Mouse (Mus musculus) kidney, postnatal 0 days (tissue): ENCODE results near the gene Rftn1. TPM values are rescaled to one million over a fixed set of nuclear protein-coding genes. Genes with fewer than 3 reads are reported as not detected.

Source experiments
- ATAC-seq: fragments of 200-750 bp; cut with Nextera tagmentation; replicated peaks from 2 replicates; pipeline ENCODE4 v1.8.0; 2017; ENCODE audit warnings: low read depth, moderate number of reproducible peaks, moderate TSS enrichment, moderate library complexity; ENCODE audit not compliant: low FRiP score
- DNase-seq: peaks from one replicate; pipeline ENCODE4 v3.0.0-alpha.2; 2016; ENCODE audit warnings: low spot score
- H3K27ac ChIP-seq: fragments of 300-500 bp; sonication (generic); 2 replicates; pipeline ENCODE4 v1.5.1; 2014; ENCODE audit warnings: mild to moderate bottlenecking
- H3K27me3 ChIP-seq: fragments of 300-500 bp; sonication (generic); 2 replicates; pipeline ENCODE4 v1.6.1; 2014; ENCODE audit warnings: low read length, mixed read lengths; ENCODE audit not compliant: insufficient read depth
- H3K36me3 ChIP-seq: fragments of 300-500 bp; sonication (generic); 2 replicates; pipeline ENCODE4 v1.6.1; 2014; ENCODE audit warnings: low read length, mixed read lengths; ENCODE audit not compliant: insufficient read depth
- H3K4me1 ChIP-seq: fragments of 300-500 bp; sonication (generic); replicated peaks from 2 replicates; pipeline ENCODE4 v1.6.1; 2014; ENCODE audit warnings: antibody characterized with exemption, low read length, mixed read lengths; ENCODE audit not compliant: insufficient read depth
- H3K4me2 ChIP-seq: fragments of 300-500 bp; sonication (generic); 2 replicates; pipeline ENCODE4 v1.6.1; 2014; ENCODE audit warnings: mild to moderate bottlenecking, low read length, moderate library complexity, mixed read lengths
- H3K4me3 ChIP-seq: fragments of 300-500 bp; sonication (generic); replicated peaks from 2 replicates; pipeline ENCODE4 v1.5.1; 2014; ENCODE audit warnings: low read depth, low read length
- H3K9ac ChIP-seq: fragments of 300-500 bp; sonication (generic); 2 replicates; pipeline ENCODE4 v1.6.1; 2014; ENCODE audit warnings: low read depth, low read length
- H3K9me3 ChIP-seq: fragments of 300-500 bp; sonication (generic); replicated peaks from 2 replicates; pipeline ENCODE4 v1.6.1; 2016; ENCODE audit warnings: low read length, inconsistent platforms, mixed read lengths
- CTCF ChIP-seq: IDR thresholded peaks from 2 replicates; pipeline ENCODE4 v1.5.1; 2016; ENCODE audit warnings: antibody characterized with exemption, low read depth, mild to moderate bottlenecking, moderate library complexity
- WGBS: fragments of 180-500 bp; shearing (Covaris S2); extraction: QIAGEN DNeasy Blood & Tissue Kit; methylation state at CpG from one replicate; pipeline ENCODE4 v1.1.7; 2014; 5-methylcytosine and 5-hydroxymethylcytosine counted together
- polyA plus RNA-seq: library from polyadenylated mRNA; unstranded; fragments of >200 nt; fragmentation: Nextera tagmentation; extraction: Ambion mirVana; gene quantifications from 2 replicates; pipeline ENCODE4 v1.2.1, GENCODE M21; 2015

Gene Rftn1
- 11.8 and 13.8 TPM in 2 replicates for polyA plus RNA-seq

DNA sequence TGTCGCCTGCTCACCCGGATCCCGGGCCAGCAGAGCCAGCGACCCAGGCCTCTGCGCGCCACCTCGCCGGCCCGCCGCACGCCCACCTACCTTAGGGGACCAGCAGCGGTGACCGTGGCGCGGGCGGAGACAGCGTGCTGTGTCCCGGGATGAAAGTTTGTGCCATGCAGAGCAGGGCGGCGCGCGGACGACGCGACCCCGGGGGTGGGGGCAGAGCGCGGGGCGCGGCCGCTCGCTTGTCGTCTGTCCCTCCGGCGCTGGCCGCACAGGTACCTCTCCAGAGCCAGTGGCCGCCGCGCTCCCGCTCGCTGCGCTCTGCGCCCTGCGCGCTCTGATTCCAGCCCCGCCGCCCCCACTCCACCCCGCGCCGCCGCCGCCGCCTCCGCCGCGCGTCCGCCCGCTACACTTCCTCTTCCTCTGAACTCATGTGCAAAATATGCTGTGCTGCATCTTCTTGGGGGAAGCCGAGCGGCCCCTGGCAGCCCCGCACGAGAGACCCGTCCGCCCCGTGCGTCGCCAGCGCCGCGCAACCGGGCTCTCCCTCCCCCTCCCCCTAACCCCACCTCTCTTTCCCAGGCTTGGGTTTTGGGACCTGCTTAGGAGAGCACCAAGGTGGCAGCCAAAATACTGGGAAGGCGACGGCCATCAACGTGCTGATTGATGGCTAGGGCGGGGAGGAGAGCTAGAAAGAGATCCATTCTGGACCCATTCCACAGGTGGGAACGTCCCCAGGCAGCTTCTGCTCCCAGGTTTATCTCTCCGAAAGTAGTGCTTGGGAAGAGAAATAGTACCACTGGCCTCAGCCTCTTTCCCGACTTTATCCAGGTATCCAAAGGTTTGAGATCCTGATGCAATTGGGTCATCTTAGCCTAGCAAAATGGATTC, at the start of gene Rftn1:
Gene Rftn1 (minus strand): TSS at position 544 of the 885 bp plus-strand sequence.
- under 1% methylated on average over 78 of the region's 79 CpGs for WGBS
- Histone ChIP-seq H3K9me3 (no peaks in the 10 kb centered on the region), H3K36me3 (no peaks in the 10 kb centered on the region), H3K27ac (no peak within 1 kb of the TSS), H3K4me1 (0 out of 2 replicates have a peak, but pooled peaks cover 5% of the 10 kb centered on the region), H3K4me3 (peak within 1 kb of the TSS; percentile 70), H3K27me3 (peaks cover 9% of the 10 kb centered on the region; the same call in 1 of the 2 replicates), H3K4me2 (peak within 1 kb of the TSS; percentile 97), H3K9ac (peak within 1 kb of the TSS; percentile 67)
- no peak for TF ChIP-seq CTCF
- DNase-seq, result peak; percentile 60
- peak; percentile 47 for ATAC-seq

DNA sequence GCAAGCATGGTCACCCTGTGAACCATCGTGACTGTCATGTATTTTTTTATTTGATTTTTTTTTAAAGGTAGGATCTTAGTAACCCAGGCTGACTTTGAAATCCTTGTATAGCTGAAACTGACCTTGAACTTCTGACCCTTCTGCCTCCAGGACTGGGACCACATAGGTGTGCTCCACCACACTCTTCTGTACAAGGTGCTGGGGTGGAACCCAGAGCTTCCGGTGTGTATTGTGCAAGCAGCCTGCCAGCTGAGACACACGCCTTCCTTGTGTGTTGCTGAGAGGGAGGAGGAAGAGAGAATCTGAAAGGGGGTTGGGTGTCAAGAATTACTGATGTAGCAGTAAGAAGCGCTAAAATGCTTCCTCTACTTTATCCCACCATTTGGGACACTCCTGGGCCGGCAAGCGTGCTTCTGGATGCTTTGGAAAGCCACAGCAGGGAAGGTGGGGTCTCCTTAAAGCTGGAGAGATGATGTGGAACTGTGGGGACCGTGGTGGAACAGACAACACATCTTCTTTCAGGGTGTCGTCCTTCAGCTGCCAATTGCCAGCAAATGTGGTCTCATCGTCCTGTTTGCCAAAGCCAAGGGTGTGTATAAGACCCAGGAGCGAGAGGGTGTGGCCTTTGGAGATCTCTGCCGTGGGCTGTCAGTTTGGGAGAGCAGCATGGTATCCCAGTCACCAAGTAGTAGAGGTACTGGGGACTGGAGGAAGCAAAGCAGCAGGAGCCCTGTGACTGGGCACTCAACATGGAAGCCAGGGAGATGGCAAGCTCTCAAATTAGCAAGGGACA, 47.5 kb upstream of the Rftn1 start:
- Histone ChIP-seq H3K9me3 (no peaks in the 10 kb centered on the region), H3K36me3 (no peaks in the 10 kb centered on the region), H3K9ac (no peak overlapping the region), H3K27ac (no peak overlapping the region), H3K27me3 (no peaks in the 10 kb centered on the region), H3K4me1 (no peaks in the 10 kb centered on the region), H3K4me3 (no peak overlapping the region), H3K4me2 (no peak overlapping the region)
- TF ChIP-seq CTCF, result no peak
- ATAC-seq, result peak; percentile 54; the same call in 1 of the 2 replicates
- 60% methylated on average over 11 of the region's 11 CpGs for WGBS
- no peak for DNase-seq

DNA sequence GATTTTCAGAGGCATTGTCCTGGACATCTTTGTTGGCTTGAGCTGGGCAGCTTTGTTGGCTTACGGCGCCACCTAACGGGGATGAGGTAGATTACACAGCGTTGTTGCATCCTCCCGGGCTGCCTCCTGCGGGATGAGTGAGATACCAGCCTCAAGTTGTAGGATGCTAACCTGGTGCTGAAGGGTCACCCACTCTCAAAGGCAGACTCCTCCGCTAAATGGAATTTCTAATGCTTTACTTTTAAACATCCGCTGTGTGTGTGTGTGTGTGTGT, 46.9 kb upstream of the Rftn1 start:
- Histone ChIP-seq H3K4me1 (no peaks in the 10 kb centered on the region), H3K27me3 (no peaks in the 10 kb centered on the region), H3K9me3 (no peaks in the 10 kb centered on the region), H3K27ac (no peak overlapping the region), H3K4me3 (no peak overlapping the region), H3K36me3 (no peaks in the 10 kb centered on the region), H3K9ac (no peak overlapping the region), H3K4me2 (no peak overlapping the region)
- ATAC-seq (peak; percentile 43; the same call in 1 of the 2 replicates), DNase-seq (peak; percentile 90)
- WGBS, result 6% methylated on average over 8 of the region's 8 CpGs
- peak; percentile 98 for TF ChIP-seq CTCF

DNA sequence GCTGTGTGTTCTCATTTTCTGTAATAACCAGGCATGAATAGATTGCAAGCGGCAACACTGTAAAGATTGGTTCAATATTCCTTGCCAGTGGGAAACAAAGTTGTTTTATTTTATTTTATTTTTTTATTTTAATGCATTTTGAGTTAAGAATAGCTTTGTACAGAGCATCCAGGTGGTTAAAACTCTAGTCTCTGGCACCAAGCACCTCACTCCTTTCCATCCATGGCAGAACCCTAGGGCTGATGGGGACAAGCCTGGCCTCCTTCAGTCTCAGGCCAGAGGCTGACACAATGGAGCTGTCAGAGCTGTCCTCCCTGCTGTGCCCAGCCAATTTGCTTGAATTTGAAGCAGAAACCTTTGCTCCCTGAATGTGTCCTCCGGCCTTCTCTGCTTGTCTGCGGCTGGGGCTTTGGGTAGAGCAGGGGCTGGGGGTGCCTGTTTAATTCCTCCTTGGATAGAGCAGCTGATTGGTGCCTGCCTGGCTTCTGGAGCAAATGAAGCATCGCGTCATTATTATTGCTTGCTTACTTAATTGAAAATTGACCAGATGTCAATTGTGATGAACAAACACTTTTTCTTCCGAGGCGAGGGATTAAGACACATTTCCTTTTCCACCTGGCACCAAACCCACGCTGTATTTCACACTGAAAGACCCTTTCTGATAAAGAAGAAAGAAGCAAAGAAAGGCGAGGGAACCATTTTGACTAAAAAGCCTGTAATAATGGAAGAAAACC, 46.4 kb upstream of the Rftn1 start:
- H3K4me1 ChIP-seq, result no peaks in the 10 kb centered on the region
- H3K9ac ChIP-seq, result no peak overlapping the region
- no peaks in the 10 kb centered on the region for H3K9me3 ChIP-seq
- H3K27me3 ChIP-seq, result no peaks in the 10 kb centered on the region
- no peak overlapping the region for H3K27ac ChIP-seq
- 56% methylated on average over 9 of the region's 9 CpGs for WGBS
- TF ChIP-seq CTCF, result no peak
- DNase-seq (no peak), ATAC-seq (no peak)
- no peak overlapping the region for H3K4me3 ChIP-seq
- H3K4me2 ChIP-seq, result no peak overlapping the region
- no peaks in the 10 kb centered on the region for H3K36me3 ChIP-seq

DNA sequence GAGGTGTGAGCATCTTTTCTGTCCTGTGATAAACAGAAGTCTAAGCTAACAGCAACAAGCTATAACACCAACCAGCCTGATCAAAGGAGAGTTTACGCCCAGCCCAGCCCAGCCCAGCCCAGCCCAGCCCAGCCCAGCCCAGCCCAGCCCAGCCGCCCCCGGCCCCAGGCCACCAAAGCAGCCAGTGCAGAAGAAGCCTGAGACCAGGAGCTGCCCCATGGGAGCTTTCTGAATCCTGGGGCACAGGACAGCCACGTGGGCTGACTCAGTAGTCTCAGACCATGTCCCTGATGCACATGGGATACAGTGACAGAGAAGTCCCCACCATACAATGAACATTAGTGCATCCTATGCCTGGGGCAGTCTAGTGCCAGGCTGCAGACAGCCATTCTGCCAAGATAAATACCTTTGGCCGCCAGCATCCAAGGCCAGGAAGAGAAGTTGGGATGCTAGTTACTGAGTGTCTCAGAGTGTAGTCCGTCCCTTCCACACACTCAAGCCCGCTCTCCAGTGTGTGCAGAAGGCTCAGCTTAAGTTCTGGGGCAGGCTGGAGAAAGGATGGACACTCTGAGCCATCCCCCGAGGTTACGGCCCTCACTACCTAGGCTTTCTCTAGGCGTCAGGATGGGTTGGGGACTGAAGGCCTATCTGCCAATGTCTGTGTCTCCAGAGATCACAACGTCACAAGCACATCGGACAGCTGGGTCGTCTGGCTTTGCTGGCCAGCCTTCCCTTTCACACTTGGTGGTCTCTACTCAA, 45.6 kb upstream of the Rftn1 start:
- H3K27ac ChIP-seq, result no peak overlapping the region
- no peaks in the 10 kb centered on the region for H3K4me1 ChIP-seq
- H3K9ac ChIP-seq, result no peak overlapping the region
- H3K4me2 ChIP-seq, result no peak overlapping the region
- H3K9me3 ChIP-seq, result no peaks in the 10 kb centered on the region
- TF ChIP-seq CTCF, result no peak
- DNase-seq, result no peak
- WGBS, result 49% methylated on average over 13 of the region's 13 CpGs
- no peaks in the 10 kb centered on the region for H3K36me3 ChIP-seq
- H3K27me3 ChIP-seq, result no peaks in the 10 kb centered on the region
- no peak for ATAC-seq
- H3K4me3 ChIP-seq, result no peak overlapping the region
